Mouse (Mus musculus) hindbrain, embryonic 12.5 days (tissue): ENCODE measurements around the gene Hoxc12. TPM values are rescaled to one million over a fixed set of nuclear protein-coding genes. Genes with fewer than 3 reads are reported as not detected.

Experiments used
- ATAC-seq: fragments of 200-750 bp; cut with Nextera tagmentation; 2 replicates; pipeline ENCODE4 v1.8.0; 2017; ENCODE audit warnings: moderate TSS enrichment; ENCODE audit not compliant: low FRiP score
- H3K27ac ChIP-seq: fragments of 300-500 bp; sonication (generic); 2 replicates; pipeline ENCODE4 v1.5.1; 2016; ENCODE audit warnings: mild to moderate bottlenecking
- H3K27me3 ChIP-seq: fragments of 300-500 bp; sonication (generic); 2 replicates; pipeline ENCODE4 v1.6.1; 2016; ENCODE audit warnings: mild to moderate bottlenecking
- H3K36me3 ChIP-seq: fragments of 300-500 bp; sonication (generic); 2 replicates; pipeline ENCODE4 v1.6.1; 2016; ENCODE audit warnings: mild to moderate bottlenecking
- H3K4me1 ChIP-seq: fragments of 300-500 bp; sonication (generic); 2 replicates; pipeline ENCODE4 v1.6.1; 2016
- H3K4me2 ChIP-seq: fragments of 300-500 bp; sonication (generic); replicated peaks from 2 replicates; pipeline ENCODE4 v1.6.1; 2016; ENCODE audit warnings: mild to moderate bottlenecking
- H3K4me3 ChIP-seq: fragments of 300-500 bp; sonication (generic); 2 replicates; pipeline ENCODE4 v1.5.1; 2016; ENCODE audit warnings: mild to moderate bottlenecking
- H3K9ac ChIP-seq: fragments of 300-500 bp; sonication (generic); 2 replicates; pipeline ENCODE4 v1.6.1; 2016; ENCODE audit warnings: mild to moderate bottlenecking, moderate library complexity
- H3K9me3 ChIP-seq: fragments of 300-500 bp; sonication (generic); replicated peaks from 2 replicates; pipeline ENCODE4 v1.6.1; 2016; ENCODE audit warnings: mild to moderate bottlenecking
- WGBS: fragments of 180-500 bp; shearing (Covaris S2); methylation state at CpG from one replicate; pipeline ENCODE4 v1.1.7; 2016; 5-methylcytosine and 5-hydroxymethylcytosine counted together
- microRNA-seq: library from miRNA; unstranded; fragments of <30 nt; microRNA quantifications from one replicate; pipeline ENCODE4, GENCODE M21; 2017
- polyA plus RNA-seq: library from polyadenylated mRNA; unstranded; fragments of >200 nt; fragmentation: Nextera tagmentation; extraction: Ambion mirVana; gene quantifications from 2 replicates; pipeline ENCODE4 v1.2.1, GENCODE M21; 2016

Gene Hoxc12
- polyA plus RNA-seq, 1 experiment from 2014 or later = not detected

GRCm38 (mm10) chr15:102981379-102982288 lies 45.1 kb downstream of the Hoxc12 start:
- Histone ChIP-seq H3K4me3 (peak overlapping the region; percentile 19), H3K4me2 (peak overlapping the region; percentile 39), H3K9me3 (no peaks in the 10 kb centered on the region), H3K4me1 (peaks cover 7% of the 10 kb centered on the region; the same call in 1 of the 2 replicates), H3K27me3 (peaks cover 100% of the 10 kb centered on the region), H3K27ac (no peak overlapping the region), H3K36me3 (no peaks in the 10 kb centered on the region), H3K9ac (no peak overlapping the region)
- under 1% methylated on average over 88 of the region's 88 CpGs for WGBS
- no peak for ATAC-seq

GRCm38 (mm10) chr15:102983716-102984115 lies 47.2 kb downstream of the Hoxc12 start:
- WGBS = under 1% methylated on average over 12 of the region's 12 CpGs
- no peak for ATAC-seq
- Histone ChIP-seq H3K27me3 (peaks cover 100% of the 10 kb centered on the region), H3K4me2 (no peak overlapping the region), H3K9me3 (no peaks in the 10 kb centered on the region), H3K27ac (no peak overlapping the region), H3K4me1 (peaks cover 7% of the 10 kb centered on the region; the same call in 1 of the 2 replicates), H3K36me3 (no peaks in the 10 kb centered on the region), H3K4me3 (no peak overlapping the region), H3K9ac (no peak overlapping the region)

- H3K9me3 ChIP-seq = no peaks in the 10 kb centered on the region
- 2% methylated on average over 10 of the region's 10 CpGs for WGBS
- ATAC-seq = no peak
- no peak overlapping the region for H3K4me3 ChIP-seq
- H3K27ac ChIP-seq = no peak overlapping the region
- H3K9ac ChIP-seq = no peak overlapping the region
- no peak overlapping the region for H3K4me2 ChIP-seq
- peaks cover 100% of the 10 kb centered on the region for H3K27me3 ChIP-seq
- H3K36me3 ChIP-seq = no peaks in the 10 kb centered on the region
- peaks cover 7% of the 10 kb centered on the region; the same call in 1 of the 2 replicates for H3K4me1 ChIP-seq
Measured at GRCm38 (mm10) chr15:102984521-102984920, 48.0 kb downstream of the Hoxc12 start.

- no peak overlapping the region for H3K9ac ChIP-seq
- H3K4me1 ChIP-seq = peaks cover 7% of the 10 kb centered on the region; the same call in 1 of the 2 replicates
- peaks cover 100% of the 10 kb centered on the region for H3K27me3 ChIP-seq
Measured at GRCm38 (mm10) chr15:102984925-102985324, 48.4 kb downstream of the Hoxc12 start.

GRCm38 (mm10) chr15:102987124-102987833 lies 50.7 kb downstream of the Hoxc12 start:
- H3K9me3 ChIP-seq = no peaks in the 10 kb centered on the region
- peak; percentile 48 for ATAC-seq
- no peak overlapping the region for H3K4me3 ChIP-seq
- H3K4me1 ChIP-seq = 0 out of 2 replicates have a peak, but pooled peaks cover 3% of the 10 kb centered on the region
- WGBS = 3% methylated on average over 21 of the region's 21 CpGs
- no peak overlapping the region for H3K4me2 ChIP-seq
- H3K27me3 ChIP-seq = peaks cover 100% of the 10 kb centered on the region
- H3K27ac ChIP-seq = no peak overlapping the region
- H3K9ac ChIP-seq = no peak overlapping the region
- no peaks in the 10 kb centered on the region for H3K36me3 ChIP-seq

More at GRCm38 (mm10) chr15:102984925-102985324, 48.4 kb downstream of the Hoxc12 start:
- Histone ChIP-seq H3K4me3 (no peak overlapping the region), H3K27ac (no peak overlapping the region), H3K4me2 (no peak overlapping the region), H3K36me3 (no peaks in the 10 kb centered on the region), H3K9me3 (no peaks in the 10 kb centered on the region)
- ATAC-seq = no peak
- 6% methylated on average over 3 of the region's 3 CpGs for WGBS

GRCm38 (mm10) chr15:102988078-102988477 lies 51.5 kb downstream of the Hoxc12 start:
- Histone ChIP-seq H3K36me3 (no peaks in the 10 kb centered on the region), H3K9ac (no peak overlapping the region), H3K4me2 (no peak overlapping the region), H3K27me3 (peaks cover 100% of the 10 kb centered on the region), H3K9me3 (no peaks in the 10 kb centered on the region), H3K4me1 (0 out of 2 replicates have a peak, but pooled peaks cover 3% of the 10 kb centered on the region), H3K4me3 (no peak overlapping the region), H3K27ac (no peak overlapping the region)
- no peak for ATAC-seq
- WGBS = 18% methylated on average over 5 of the region's 5 CpGs

Small RNA genes within 50 kb of the gene (microRNA-seq; reads per million reads assigned to microRNA genes)
- 1.6 reads per million for gene Mir196a-2

Other genes starting within 250 kb of the Hoxc12 start
- gene Calcoco1, start 214.6 kb upstream of the Hoxc12 start, polyA plus RNA-seq = 47.3 and 49.1 TPM in 2 replicates
- 0.09 and 0.17 TPM in 2 replicates for gene Hoxc13, start 15.7 kb upstream of the Hoxc12 start, polyA plus RNA-seq
- gene Hoxc11, start 17.7 kb downstream of the Hoxc12 start, polyA plus RNA-seq = not detected in 2 replicates
- gene Hoxc10, start 30.0 kb downstream of the Hoxc12 start, polyA plus RNA-seq = not detected in 2 replicates
- gene Hoxc5, start 30.7 kb downstream of the Hoxc12 start, polyA plus RNA-seq = 20.2 and 37.0 TPM in 2 replicates
- not detected in 2 replicates for gene Hoxc9, start 39.7 kb downstream of the Hoxc12 start, polyA plus RNA-seq
- gene Hoxc8, start 53.9 kb downstream of the Hoxc12 start, polyA plus RNA-seq = not detected in 2 replicates
- 2.1 and 2.3 TPM in 2 replicates for gene Hoxc6, start 61.5 kb downstream of the Hoxc12 start, polyA plus RNA-seq
- gene Hoxc4, start 82.2 kb downstream of the Hoxc12 start, polyA plus RNA-seq = 34.5 and 59.6 TPM in 2 replicates
- gene Smug1, start 230.3 kb downstream of the Hoxc12 start, polyA plus RNA-seq = 31.3 and 34.4 TPM in 2 replicates